Mouse (Mus musculus) heart, adult 2 months (tissue): ENCODE results near the gene Pbxip1.

ENCODE experiments used
- CTCF ChIP-seq: fragments of 200-600 bp; IDR thresholded peaks from 2 replicates; pipeline ENCODE4 v1.8.1; 2022; ENCODE audit warnings: antibody characterized with exemption, mild to moderate bottlenecking, moderate library complexity
- POLR2A ChIP-seq: fragments of 200-500 bp; IDR thresholded peaks from 2 replicates; pipeline ENCODE4 v1.6.1; 2011; ENCODE audit warnings: mild to moderate bottlenecking, low read depth, low read length, control low read depth; ENCODE audit not compliant: insufficient read depth

- no peak for TF ChIP-seq CTCF
- no peak for TF ChIP-seq POLR2A
These were observed 4.2 kb downstream of the Pbxip1 start for GRCm38 (mm10) chr3:89440691-89441090.
